Mouse (Mus musculus) intestine, postnatal 0 days (tissue): ENCODE results near the gene Rrn3. TPM values are rescaled to one million over a fixed set of nuclear protein-coding genes. Genes with fewer than 3 reads are reported as not detected.
A peak's percentile ranks its signal among the peaks of the same experiment; 100 is the strongest.
"Not testable (repeated sequence)": the region's sequence is repeated elsewhere in the genome, so short reads cannot be mapped to it uniquely, and the experiment has no call there.

ENCODE experiments used
- ATAC-seq: fragments of 200-750 bp; cut with Nextera tagmentation; 2 replicates; pipeline ENCODE4 v1.8.0; 2017; ENCODE audit warnings: mild to moderate bottlenecking, moderate TSS enrichment, moderate library complexity
- H3K27ac ChIP-seq: fragments of 300-500 bp; sonication (generic); 2 replicates; pipeline ENCODE4 v1.5.1; 2014; ENCODE audit warnings: mild to moderate bottlenecking, low read depth, low read length, moderate library complexity
- H3K27me3 ChIP-seq: fragments of 300-500 bp; sonication (generic); replicated peaks from 2 replicates; pipeline ENCODE4 v1.6.1; 2014; ENCODE audit warnings: low read length, mixed read lengths; ENCODE audit not compliant: control insufficient read depth, insufficient read depth
- H3K36me3 ChIP-seq: fragments of 300-500 bp; sonication (generic); 2 replicates; pipeline ENCODE4 v1.6.1; 2014; ENCODE audit warnings: mild to moderate bottlenecking, moderate library complexity; ENCODE audit not compliant: control insufficient read depth, insufficient read depth
- H3K4me1 ChIP-seq: fragments of 300-500 bp; sonication (generic); replicated peaks from 2 replicates; pipeline ENCODE4 v1.6.1; 2014; ENCODE audit warnings: antibody characterized with exemption, low read length, mixed read lengths; ENCODE audit not compliant: control insufficient read depth, insufficient read depth
- H3K4me2 ChIP-seq: fragments of 300-500 bp; sonication (generic); replicated peaks from 2 replicates; pipeline ENCODE4 v1.6.1; 2014; ENCODE audit warnings: low read depth, mild to moderate bottlenecking, moderate library complexity
- H3K4me3 ChIP-seq: fragments of 300-500 bp; sonication (generic); 2 replicates; pipeline ENCODE4 v1.5.1; 2014; ENCODE audit warnings: low read depth, low read length
- H3K9ac ChIP-seq: fragments of 300-500 bp; sonication (generic); 2 replicates; pipeline ENCODE4 v1.6.1; 2014; ENCODE audit warnings: mild to moderate bottlenecking, low read depth, low read length
- H3K9me3 ChIP-seq: fragments of 300-500 bp; sonication (generic); 2 replicates; pipeline ENCODE4 v1.6.1; 2016; ENCODE audit warnings: mixed run types; ENCODE audit not compliant: control insufficient read depth
- CTCF ChIP-seq: sonication (generic); IDR thresholded peaks from 2 replicates; pipeline ENCODE4 v1.5.1; 2016; ENCODE audit warnings: low read depth, mild to moderate bottlenecking, control low read depth, antibody characterized with exemption, moderate library complexity
- WGBS: fragments of 180-500 bp; shearing (Covaris S2); extraction: QIAGEN DNeasy Blood & Tissue Kit; methylation state at CpG from one replicate; pipeline ENCODE4 v1.1.7; 2014; 5-methylcytosine and 5-hydroxymethylcytosine counted together
- polyA plus RNA-seq: library from polyadenylated mRNA; unstranded; fragments of >200 nt; fragmentation: Nextera tagmentation; extraction: Ambion mirVana; gene quantifications from 2 replicates; pipeline ENCODE4 v1.2.1, GENCODE M21; 2015

The Rrn3 gene
- polyA plus RNA-seq, 1 experiment from 2014 or later: 22.6 TPM

- peak overlapping the region; percentile 78 for H3K4me2 ChIP-seq
- peaks cover 15% of the 10 kb centered on the region for H3K36me3 ChIP-seq
- H3K4me3 ChIP-seq: peak overlapping the region; percentile 76
- peak overlapping the region; percentile 86 for H3K9ac ChIP-seq
- peak overlapping the region; percentile 84 for H3K27ac ChIP-seq
- no peaks in the 10 kb centered on the region for H3K27me3 ChIP-seq
- ATAC-seq: no peak
- H3K4me1 ChIP-seq: no peaks in the 10 kb centered on the region
- no peak for TF ChIP-seq CTCF
- 22% methylated on average over 8 of the region's 8 CpGs for WGBS
- H3K9me3 ChIP-seq: no peaks in the 10 kb centered on the region
These were observed 708 bp downstream of the Rrn3 start for GRCm38 (mm10) chr16:13781216-13781615.

- ATAC-seq: no peak
- Histone ChIP-seq H3K4me2 (no peak overlapping the region), H3K4me1 (no peaks in the 10 kb centered on the region), H3K27ac (no peak overlapping the region), H3K4me3 (no peak overlapping the region), H3K27me3 (no peaks in the 10 kb centered on the region), H3K36me3 (peaks cover 43% of the 10 kb centered on the region), H3K9ac (no peak overlapping the region), H3K9me3 (no peaks in the 10 kb centered on the region)
- TF ChIP-seq CTCF: no peak
- 63% methylated on average over 3 of the region's 3 CpGs for WGBS
These were observed 5.4 kb downstream of the Rrn3 start for GRCm38 (mm10) chr16:13785932-13786331.

GRCm38 (mm10) chr16:13793441-13793840 lies 12.9 kb downstream of the Rrn3 start:
- H3K4me3 ChIP-seq, H3K9ac ChIP-seq, H3K4me1 ChIP-seq, H3K27ac ChIP-seq, ATAC-seq, H3K27me3 ChIP-seq, H3K4me2 ChIP-seq, H3K9me3 ChIP-seq: not testable (repeated sequence)
- WGBS: 84% methylated on average over 2 of the region's 2 CpGs
- peaks cover 81% of the 10 kb centered on the region for H3K36me3 ChIP-seq

GRCm38 (mm10) chr16:13796746-13797175 lies 16.3 kb downstream of the Rrn3 start:
- H3K4me1 ChIP-seq: no peaks in the 10 kb centered on the region
- 91% methylated on average over 5 of the region's 5 CpGs for WGBS
- H3K36me3 ChIP-seq: peaks cover 79% of the 10 kb centered on the region
- H3K9me3 ChIP-seq: no peaks in the 10 kb centered on the region
- no peak overlapping the region for H3K4me2 ChIP-seq
- no peak overlapping the region for H3K27ac ChIP-seq
- no peak for TF ChIP-seq CTCF
- H3K9ac ChIP-seq: no peak overlapping the region
- ATAC-seq: no peak
- H3K27me3 ChIP-seq: no peaks in the 10 kb centered on the region
- H3K4me3 ChIP-seq: no peak overlapping the region

GRCm38 (mm10) chr16:13801231-13801630 lies 20.7 kb downstream of the Rrn3 start:
- Histone ChIP-seq H3K36me3 (peaks cover 69% of the 10 kb centered on the region), H3K9ac (no peak overlapping the region), H3K4me1 (no peaks in the 10 kb centered on the region), H3K4me2 (no peak overlapping the region), H3K27me3 (no peaks in the 10 kb centered on the region), H3K27ac (no peak overlapping the region), H3K4me3 (no peak overlapping the region), H3K9me3 (no peaks in the 10 kb centered on the region)
- no peak for TF ChIP-seq CTCF
- 57% methylated on average over 4 of the region's 4 CpGs for WGBS
- no peak for ATAC-seq

- 85% methylated on average over 5 of the region's 5 CpGs for WGBS
- no peaks in the 10 kb centered on the region for H3K9me3 ChIP-seq
These were observed 24.2 kb downstream of the Rrn3 start for GRCm38 (mm10) chr16:13804666-13805065.

GRCm38 (mm10) chr16:13807616-13808015 lies 27.1 kb downstream of the Rrn3 start:
- Histone ChIP-seq H3K36me3 (peaks cover 84% of the 10 kb centered on the region), H3K9ac (no peak overlapping the region), H3K4me1 (no peaks in the 10 kb centered on the region), H3K4me3 (no peak overlapping the region), H3K27me3 (no peaks in the 10 kb centered on the region), H3K9me3 (no peaks in the 10 kb centered on the region), H3K27ac (no peak overlapping the region), H3K4me2 (no peak overlapping the region)
- no peak for TF ChIP-seq CTCF
- WGBS: 83% methylated on average over 4 of the region's 4 CpGs
- no peak for ATAC-seq

More at GRCm38 (mm10) chr16:13804666-13805065, 24.2 kb downstream of the Rrn3 start:
- no peaks in the 10 kb centered on the region for H3K4me1 ChIP-seq
- no peak overlapping the region for H3K4me3 ChIP-seq
- no peak for ATAC-seq
- H3K27ac ChIP-seq: no peak overlapping the region
- no peaks in the 10 kb centered on the region for H3K27me3 ChIP-seq
- H3K4me2 ChIP-seq: no peak overlapping the region
- no peak overlapping the region for H3K9ac ChIP-seq
- H3K36me3 ChIP-seq: peaks cover 72% of the 10 kb centered on the region
- peak; percentile 42 for TF ChIP-seq CTCF
